Mouse (Mus musculus) embryo, embryonic 10 days (tissue): Measurements from ENCODE around the gene Tarbp2.

Experiments
- DNase-seq: peaks from one replicate; pipeline ENCODE4 v3.0.0-alpha.2; 2015; ENCODE audit warnings: low spot score

The Tarbp2 gene

DNA sequence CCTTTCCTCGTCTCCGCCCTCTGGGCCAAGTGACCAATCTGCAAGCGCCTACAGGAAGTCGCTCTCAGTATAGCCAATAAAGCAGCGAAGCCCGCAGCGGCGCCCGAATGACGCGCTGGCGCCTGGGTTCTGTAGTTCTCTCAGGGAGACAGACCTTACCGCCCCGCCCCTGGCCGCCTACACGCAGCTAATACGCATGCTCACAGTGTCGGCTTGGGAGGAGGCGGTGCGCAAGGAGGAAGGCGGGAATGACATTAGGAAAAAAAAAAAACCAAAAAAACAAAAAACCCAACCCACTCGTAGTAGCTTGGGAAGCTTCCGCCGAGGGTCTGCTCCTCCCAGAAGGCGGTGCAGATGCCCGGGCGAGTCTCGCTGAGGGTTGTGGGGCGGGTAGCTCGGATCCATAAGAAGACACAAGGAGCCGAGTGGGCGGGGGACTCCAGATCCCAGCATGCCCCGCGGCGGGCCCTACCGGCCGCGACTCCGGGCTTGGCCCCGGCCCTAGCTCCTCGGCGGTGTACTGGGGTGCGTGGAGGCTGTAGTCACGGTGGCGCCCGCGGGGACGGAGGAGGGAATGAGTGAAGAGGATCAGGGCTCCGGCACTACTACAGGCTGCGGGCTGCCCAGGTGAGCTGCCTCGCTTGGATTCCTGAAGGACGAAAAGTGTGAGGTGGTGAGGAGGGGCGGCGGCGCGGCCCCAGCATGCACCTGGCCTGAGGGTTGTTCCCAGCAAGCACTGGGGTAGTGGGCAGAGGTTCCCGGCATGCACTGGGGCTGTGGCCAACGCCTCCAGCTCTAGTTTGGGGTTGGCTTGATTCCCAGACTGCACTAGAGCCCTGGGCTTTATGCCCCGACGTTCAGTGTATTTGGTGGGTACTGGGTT lies at the start of gene Tarbp2:
Gene Tarbp2, plus strand, starts transcription at position 217 of the 883 bp plus-strand sequence.
- peak; percentile 99 for DNase-seq

DNA sequence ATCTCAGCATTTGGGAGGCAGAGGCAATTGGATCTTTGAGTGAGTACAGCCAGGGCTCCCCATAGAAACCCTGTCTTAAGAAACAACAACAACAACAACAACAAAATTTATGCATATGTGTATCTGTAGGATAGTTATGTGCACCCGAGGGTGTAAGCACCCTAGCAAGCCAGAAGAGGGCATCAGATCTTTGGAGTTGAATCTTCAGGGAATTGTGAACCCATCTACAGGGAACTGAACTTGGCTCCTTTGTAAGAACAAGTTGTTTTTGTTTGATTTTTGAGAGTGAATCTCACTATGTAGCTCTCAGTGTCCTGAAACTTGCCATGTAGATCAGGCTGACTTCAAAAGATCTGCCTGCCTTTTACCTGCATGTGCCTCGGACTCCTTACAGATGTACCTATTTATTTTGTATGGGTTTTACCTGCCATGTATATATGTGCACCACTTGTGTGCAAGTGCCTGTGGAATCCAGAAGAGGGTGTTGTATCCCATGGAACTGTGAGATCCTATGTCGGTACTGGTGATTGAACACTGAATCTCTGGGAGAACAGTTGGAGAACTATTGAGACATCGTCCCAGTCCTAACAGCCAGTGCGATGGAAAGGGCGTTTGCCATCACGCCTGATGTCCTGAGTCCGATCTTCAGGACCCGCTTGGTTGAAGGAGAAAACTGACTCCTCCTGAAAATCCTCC lies 49.2 kb upstream of the Tarbp2 start:
- DNase-seq: no peak

DNA sequence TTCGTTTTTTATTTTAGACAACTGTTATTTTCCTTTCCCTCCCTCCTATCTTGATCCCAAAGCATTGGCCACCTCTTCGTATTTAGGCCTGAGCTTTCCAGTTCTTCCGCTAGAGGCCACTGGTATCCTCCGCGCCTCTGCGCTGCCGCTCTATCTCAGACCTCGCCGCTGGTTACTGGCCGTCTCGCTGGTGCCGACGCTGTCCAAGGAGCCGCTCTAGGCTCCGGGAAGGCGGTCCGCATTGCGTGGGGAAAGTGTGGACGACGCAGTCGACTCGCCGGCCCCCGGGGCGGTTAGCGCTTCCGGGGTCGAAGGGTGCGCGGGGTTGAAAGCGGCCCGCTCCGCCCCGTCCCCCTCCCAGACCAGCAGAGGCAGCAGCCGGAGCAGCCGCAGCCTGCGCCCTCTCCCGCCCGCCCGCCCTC lies 47.8 kb upstream of the Tarbp2 start, which contains the start of gene Pcbp2:
Gene Pcbp2, plus strand, starts transcription at position 357 of the 422 bp plus-strand sequence.
- peak; percentile 98 for DNase-seq

DNA sequence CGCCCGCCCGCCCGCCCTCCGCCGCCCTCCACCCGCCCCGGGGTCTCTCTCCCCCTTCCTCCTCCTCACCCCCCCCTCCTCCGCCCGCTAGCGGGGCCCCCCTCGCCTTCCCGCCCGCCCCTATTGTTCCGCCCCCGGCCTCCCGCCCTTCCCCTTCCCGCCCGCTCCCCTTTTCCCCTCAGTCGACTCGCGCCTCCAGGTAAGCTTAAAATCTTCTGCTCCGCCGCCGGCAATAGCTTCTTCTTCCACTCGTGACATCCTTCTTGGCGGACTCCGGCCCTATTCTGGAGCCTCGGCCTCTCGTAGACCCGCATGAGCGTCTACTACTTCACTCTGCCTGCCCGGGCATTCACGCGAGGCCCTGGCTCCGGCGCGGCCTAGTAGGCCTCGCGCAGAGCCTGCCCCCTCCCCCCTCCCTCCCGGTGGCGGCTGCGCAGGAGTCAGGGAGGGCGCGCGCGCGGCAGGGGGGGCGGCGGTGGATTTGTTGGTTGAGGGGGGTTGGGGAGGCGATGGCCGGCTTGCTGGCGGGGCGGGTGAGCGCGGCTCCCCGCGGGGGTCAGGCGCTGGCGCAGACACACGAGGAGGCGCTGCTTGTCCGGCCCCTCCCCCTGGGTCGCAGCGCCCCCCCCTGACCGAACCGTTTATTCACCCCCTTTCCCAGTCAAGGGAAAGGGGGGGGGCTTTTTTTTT lies 47.2 kb upstream of the Tarbp2 start:
- peak; percentile 75 for DNase-seq

DNA sequence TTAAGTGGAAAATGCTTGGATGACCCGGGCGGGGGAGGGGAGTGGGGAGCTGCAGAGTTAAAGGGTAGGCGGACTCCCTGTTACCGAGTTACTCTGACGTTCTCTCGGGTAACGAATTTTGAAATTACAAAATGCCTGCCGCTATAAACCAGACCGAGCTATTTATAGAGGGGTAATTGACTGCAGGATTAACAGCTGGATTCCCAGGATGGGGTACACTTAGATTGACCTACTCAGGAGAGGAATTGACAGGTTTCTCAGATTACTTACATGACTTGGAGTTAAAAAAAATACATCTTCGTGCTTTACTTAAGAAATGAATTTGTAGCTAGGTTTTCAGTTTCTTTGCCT lies 46.7 kb upstream of the Tarbp2 start:
- DNase-seq: peak; percentile 34

DNA sequence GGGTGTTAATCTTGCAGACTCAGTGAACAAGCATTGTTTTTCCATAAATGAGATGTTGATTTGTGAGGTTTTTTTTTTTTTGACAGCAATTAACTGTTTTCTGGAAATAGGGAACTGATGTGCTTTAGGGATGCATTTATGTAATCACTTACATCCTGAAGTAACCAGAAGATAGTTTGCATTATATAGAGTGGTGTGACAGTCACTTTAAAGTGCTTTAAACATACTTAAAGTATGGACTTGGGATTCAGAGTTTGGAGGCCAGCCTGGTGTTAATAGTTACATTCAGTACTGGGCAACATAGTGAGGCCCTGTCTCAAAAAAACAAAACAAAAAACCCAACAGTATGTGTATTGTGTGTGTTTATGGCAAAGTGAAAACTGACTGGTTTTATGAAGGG lies 46.3 kb upstream of the Tarbp2 start:
- DNase-seq: no peak

DNA sequence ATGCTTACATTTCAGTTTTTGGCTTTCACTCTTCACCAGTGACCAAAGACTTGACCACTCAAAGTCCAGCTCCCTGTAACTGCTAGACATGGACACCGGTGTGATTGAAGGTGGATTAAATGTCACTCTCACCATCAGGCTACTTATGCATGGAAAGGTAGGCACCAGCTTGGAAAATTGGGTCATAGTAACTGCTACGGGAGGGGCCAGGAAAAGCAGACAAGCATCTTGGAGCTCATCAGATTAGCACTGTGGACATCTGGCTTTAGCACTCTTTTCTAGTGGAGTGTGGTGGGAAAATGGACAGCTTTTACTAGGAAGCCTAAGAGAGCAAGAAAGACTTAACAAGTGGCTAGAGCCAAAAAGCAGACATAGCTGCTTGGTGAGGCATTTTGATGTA lies 44.7 kb upstream of the Tarbp2 start:
- DNase-seq: no peak

DNA sequence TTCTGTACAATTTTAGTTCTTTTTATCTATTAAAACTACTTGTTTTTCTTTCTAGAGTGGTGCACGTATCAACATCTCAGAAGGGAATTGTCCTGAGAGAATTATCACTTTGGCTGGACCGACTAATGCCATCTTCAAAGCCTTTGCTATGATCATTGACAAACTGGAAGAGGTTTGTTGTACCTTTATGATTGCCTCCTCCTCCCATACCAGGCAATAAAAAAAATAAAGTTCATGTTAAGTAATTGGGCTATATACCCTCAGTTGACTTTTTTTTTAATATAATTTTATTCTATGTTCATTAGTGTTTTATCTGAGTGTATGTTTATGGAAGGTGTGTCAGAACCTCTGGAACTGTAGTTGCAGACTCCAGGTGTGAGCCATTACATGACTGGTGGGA lies 43.5 kb upstream of the Tarbp2 start:
- no peak for DNase-seq

DNA sequence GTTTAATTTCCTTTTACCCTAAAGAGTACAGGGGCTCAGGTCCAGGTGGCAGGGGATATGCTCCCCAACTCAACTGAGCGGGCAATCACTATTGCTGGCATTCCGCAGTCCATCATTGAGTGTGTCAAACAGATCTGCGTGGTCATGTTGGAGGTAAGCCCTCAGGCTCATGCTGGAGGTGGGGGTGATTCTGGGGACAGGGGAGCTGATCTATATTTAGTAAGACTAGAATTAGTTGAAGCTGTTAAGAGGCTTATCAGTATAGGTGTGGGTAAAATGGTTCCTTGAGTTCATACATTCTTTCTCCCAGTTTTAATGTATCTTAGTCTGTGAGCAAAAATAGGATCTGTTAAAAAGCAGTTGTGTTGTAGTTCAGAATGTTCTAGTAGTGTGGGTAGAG lies 34.9 kb upstream of the Tarbp2 start:
- DNase-seq: no peak

DNA sequence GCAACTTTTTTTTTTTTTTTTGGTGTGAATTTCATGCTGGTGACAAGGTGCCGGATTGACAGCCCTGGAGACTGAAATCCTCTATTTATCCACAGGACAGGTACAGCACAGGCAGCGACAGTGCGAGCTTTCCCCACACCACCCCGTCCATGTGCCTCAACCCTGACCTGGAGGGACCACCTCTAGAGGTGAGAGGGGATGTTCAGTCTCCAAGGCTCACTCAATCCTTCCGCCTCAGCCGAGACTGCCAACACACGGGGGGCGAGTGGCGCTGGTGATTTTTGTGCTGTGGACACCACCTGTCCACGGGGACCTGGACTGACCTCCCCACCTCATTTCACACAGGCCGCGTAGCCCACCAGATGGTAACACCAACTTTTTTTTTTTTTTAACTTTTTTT lies 32.1 kb upstream of the Tarbp2 start:
- DNase-seq: no peak

DNA sequence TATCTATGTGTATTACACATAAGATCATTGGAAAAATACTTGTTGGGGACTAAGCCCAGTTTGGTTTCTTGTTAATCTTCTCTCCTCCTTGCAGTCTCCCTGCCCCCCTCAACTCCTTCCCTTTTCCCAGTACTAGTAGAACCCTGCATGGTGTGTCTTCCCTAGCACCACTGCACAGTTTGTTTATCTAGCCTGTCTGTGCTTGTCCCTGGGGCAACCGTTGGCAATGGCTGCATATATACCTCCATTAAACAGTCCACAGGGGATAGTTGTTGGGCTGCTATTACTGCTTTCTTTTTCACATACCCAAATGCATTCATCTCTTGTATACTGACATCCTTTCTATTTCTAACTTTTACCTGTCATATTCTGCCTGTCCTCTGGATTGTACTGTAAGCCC lies 30.3 kb upstream of the Tarbp2 start:
- DNase-seq: no peak

DNA sequence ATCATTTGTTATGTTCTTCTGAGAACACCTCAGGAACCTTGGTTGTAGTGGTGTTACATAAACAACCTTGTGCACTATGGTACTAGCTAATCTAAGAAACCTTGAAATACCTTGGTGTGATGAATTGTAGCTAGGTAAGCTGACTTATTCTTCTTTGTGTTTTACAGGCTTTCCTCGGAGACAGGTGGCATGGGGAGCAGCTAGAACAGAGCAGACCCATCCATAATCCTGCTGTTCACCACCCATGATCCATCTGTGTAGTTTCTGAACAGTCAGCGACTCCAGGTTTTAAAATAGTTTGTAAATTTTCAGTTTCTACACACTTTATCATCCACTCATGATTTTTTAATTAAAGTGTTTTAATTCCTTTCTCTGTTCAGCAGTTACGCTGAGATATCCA lies 19.7 kb upstream of the Tarbp2 start:
- no peak for DNase-seq

DNA sequence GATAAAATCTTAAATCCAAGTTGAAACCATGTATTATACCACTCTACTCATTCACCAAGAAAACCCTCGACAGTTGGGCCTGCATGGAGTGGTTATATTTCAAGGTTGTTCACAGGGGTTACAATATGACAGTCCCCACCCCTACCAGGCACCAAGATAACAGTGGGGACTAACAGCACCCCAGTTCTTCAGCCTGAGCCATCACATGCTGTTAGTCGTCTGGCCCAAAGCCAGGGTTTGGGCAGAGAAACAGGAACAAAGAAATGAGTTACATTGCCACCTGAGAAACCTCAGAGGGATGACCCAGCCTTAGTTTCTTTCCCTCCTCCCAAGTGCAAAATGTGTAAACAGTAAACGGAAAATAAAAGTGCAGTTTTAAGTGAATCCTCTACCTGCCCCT lies 18.6 kb upstream of the Tarbp2 start:
- no peak for DNase-seq

DNA sequence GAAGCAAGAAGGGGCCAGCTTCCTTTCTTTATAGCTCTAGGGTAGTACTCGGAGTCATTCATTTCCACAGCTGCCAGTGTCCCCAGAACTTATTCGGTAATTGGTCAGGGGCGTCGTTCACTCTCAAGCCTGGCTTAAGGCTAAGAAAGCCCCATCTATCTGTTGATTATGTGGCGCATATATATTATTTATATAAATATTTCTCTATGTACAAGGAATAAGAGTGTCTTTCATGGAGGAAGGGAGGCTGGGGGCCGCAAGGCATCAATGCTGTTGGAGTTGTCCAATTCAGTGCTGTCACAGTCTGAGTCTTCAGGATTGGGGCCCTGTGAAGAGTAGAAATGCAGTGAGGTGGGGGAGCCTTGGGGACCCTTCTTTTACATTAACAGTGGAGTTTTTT lies 18.1 kb upstream of the Tarbp2 start:
- DNase-seq: no peak

DNA sequence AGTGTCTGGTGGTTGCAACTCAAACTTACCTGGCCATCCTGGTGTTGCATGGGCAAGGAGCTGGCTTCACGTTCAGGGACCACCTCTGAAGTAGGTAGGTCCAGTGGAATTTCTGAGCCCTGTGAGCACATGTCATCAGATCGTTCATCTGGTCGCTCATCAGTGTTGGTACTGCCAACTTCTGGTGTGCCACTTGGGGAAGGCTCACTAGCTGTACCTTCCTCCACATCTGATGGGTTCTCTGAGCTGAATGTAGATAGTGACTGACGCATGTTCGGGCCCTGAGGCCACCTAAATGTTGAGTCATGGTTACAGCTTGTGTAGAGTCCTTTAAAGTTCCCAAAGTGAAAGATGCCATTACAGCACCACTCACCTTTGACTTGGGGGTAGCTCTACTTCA lies 17.5 kb upstream of the Tarbp2 start:
- no peak for DNase-seq

DNA sequence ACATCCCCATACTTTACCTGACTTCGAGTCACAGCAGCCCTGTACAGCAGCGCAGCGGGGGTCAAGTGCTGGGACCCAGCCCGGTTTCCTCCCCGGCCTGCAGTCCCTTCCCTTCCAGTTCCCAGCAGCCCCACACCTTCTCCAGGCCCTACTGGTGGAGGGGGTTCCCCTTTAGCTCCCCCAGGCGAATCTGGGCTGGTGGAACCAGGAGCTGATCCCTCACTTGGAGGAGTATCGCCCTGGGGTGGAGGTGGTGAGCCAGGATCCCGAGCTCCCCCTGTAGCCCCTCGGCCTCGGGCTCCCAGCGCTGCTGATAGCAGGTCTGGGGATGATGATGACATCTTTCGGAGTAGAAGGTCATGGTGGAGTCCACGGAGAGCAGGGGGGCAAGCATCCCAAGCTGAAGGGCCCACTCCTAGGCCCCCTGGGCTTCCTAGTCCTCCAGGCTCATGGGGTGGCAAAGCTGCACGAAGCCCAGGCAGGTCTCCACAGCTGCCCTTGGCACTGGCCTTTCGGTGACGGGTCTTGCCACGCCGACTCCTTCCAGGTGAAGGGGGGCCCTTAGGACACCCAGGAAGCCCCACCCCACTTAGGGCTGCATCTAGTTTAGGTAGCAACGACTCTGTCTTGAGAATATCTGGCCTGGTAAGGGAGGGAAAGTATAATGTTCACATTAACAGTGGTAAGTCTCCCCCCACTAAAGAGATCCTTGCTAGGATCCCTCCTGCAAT lies 16.7 kb upstream of the Tarbp2 start:
- no peak for DNase-seq

DNA sequence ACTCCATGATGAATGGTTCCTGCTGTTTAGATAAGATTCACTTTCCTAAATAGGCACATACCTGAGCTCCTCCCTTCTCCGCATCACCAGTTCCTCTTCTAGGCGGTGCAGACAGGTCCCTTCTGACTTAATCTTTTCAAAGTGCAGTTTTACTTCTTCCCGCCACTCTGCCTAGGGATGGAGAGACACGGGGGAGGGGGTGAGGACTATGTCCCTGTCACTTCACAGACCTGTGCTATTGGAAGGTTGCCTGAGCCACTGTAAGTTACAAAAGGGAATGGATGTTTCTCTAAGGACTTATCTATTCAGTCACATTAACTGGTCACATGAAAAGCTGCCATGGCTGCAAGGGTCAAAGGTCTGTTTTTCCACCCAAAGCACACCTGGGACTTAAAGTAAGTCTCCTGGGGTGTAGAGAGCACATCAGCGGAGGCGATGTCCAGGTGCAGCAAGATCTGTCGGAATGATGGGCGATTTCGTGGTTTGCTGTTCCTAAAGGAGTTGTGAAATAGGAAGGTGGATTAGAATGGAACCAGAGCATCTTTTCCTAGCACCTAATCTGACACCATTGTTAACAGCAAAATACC lies 15.6 kb upstream of the Tarbp2 start:
- no peak for DNase-seq

DNA sequence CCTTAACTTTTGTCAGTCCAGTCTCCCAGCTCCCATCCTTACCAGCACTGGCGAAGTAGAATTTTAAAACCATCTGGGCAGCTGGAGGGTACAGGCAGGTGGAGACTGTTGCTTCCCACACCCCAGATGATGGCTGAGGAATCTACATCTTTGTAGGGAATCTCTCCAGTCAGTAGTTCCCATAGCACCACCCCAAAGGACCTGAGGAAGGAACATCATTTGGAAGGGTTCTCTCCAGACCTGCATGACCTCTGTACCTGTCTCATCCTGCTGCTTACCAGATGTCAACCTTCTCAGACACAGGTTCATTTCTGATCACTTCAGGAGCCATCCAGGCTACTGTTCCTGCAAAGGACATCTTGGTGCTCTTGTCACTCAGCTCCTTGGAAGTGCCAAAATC lies 14.5 kb upstream of the Tarbp2 start, which contains the start of gene Gm10337:
Gene Gm10337, plus strand, starts transcription at position 276 of the 400 bp plus-strand sequence.
- DNase-seq: no peak

DNA sequence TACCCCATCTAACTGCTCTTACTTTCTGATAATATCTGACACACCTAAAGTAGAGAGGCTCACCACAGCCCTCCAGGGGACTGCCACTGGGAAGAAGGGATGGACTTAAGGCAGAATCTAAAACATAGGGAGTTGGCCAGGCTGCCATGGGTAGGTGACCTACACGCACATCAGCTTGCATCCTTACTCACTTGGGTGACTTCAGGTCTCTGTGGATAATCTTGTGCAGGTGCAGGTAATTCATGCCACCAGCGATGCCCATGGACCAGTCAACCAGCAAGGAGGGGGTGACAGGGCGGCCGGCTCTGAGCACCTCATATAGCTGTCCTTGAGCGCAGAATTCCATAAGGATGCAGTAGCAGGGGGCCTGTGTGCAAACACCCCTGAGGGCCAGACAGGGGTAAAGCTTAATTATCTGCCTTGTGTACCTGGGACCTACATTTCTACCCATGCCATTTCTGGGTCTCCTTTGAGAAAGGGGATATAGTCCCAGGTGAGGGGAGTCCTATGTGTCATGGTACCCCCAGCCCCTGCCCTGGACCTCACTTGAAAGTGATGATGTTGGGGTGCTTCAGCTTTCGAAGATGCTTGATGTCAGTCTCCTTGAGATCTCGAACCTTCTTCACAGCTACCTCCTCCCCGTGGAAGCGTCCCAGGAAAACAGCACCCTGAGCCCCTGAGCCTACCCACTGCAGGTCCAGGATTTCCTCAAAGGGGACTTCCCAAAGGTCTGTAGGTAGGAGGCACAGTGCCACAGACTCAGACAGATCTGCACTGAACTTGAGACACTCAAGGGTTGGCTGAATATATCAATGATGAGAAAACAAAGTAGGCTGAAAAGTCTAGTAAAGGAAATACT lies 13.8 kb upstream of the Tarbp2 start:
- no peak for DNase-seq

DNA sequence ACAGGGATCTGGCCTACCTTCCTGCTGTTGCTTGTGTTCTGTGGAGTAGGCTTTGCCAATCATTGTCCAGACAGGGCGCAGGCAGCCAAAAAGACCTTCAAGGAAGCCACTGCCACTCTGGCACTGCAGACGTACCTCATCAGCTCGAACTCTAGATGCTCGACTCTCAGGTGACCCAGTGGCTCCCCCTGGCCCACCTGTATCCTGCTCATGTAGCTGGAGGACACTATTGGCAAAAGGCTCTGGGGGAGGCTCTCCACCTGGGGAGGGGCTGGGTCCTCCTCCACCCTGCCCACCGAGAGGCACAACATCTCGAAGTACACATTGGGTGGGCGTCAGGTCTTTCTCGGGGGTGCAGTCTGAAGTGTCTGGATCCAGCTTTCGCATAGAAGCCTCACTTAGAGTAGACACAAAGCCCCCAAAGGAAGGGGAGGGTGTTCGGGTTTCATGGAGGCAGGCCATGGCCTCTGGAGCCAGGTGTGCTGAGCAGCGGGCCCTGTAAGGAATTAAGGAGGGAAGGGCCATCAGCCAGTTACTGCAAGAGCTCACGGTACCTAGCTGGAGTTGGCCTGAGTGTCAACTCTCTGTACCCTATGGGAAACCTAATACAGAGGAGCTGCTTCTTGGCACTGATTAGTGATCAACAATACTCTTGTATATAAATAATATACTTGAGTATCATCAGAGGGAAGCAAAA lies 12.8 kb upstream of the Tarbp2 start:
- DNase-seq: no peak
